Mouse (Mus musculus) midbrain, embryonic 11.5 days (tissue): ENCODE measurements at regions not wholly inside any gene's neighbourhood (a gene's known extent, or its start where the extent isn't known, plus 50 kb on each side); places are given as distances from the start of the nearest gene placed in this dataset.

ENCODE experiments used
- ATAC-seq: fragments of 200-750 bp; cut with Nextera tagmentation; 2 replicates; pipeline ENCODE4 v1.8.0; 2017; ENCODE audit warnings: moderate TSS enrichment, moderate library complexity; ENCODE audit not compliant: low FRiP score
- DNase-seq: peaks from one replicate; pipeline ENCODE4 v3.0.0; 2015; ENCODE audit warnings: low spot score; ENCODE audit errors: missing footprints
- H3K27ac ChIP-seq: fragments of 300-500 bp; sonication (generic); 2 replicates; pipeline ENCODE4 v1.5.1; 2014; ENCODE audit warnings: low read depth, low read length
- H3K27me3 ChIP-seq: fragments of 300-500 bp; sonication (generic); 2 replicates; pipeline ENCODE4 v1.6.1; 2014; ENCODE audit warnings: mild to moderate bottlenecking, low read length, moderate library complexity, mixed read lengths; ENCODE audit not compliant: control insufficient read depth, insufficient read depth
- H3K36me3 ChIP-seq: fragments of 300-500 bp; sonication (generic); 2 replicates; pipeline ENCODE4 v1.6.1; 2014; ENCODE audit warnings: mild to moderate bottlenecking, low read length, moderate library complexity, mixed read lengths; ENCODE audit not compliant: control insufficient read depth, insufficient read depth
- H3K4me1 ChIP-seq: fragments of 300-500 bp; sonication (generic); 2 replicates; pipeline ENCODE4 v1.6.1; 2014; ENCODE audit warnings: low read length; ENCODE audit not compliant: control insufficient read depth, insufficient read depth
- H3K4me2 ChIP-seq: fragments of 300-500 bp; sonication (generic); 2 replicates; pipeline ENCODE4 v1.6.1; 2014; ENCODE audit warnings: mild to moderate bottlenecking, moderate library complexity
- H3K4me3 ChIP-seq: fragments of 300-500 bp; sonication (generic); 2 replicates; pipeline ENCODE4 v1.5.1; 2014; ENCODE audit warnings: low read depth, low read length
- H3K9ac ChIP-seq: fragments of 300-500 bp; sonication (generic); 2 replicates; pipeline ENCODE4 v1.6.1; 2014; ENCODE audit warnings: low read length
- H3K9me3 ChIP-seq: fragments of 300-500 bp; sonication (generic); 2 replicates; pipeline ENCODE4 v1.6.1; 2016; ENCODE audit warnings: low read length; ENCODE audit not compliant: control insufficient read depth
- WGBS: fragments of 180-500 bp; shearing (Covaris S2); extraction: QIAGEN DNeasy Blood & Tissue Kit; methylation state at CpG from one replicate; pipeline ENCODE4 v1.1.7; 2014; 5-methylcytosine and 5-hydroxymethylcytosine counted together

DNA sequence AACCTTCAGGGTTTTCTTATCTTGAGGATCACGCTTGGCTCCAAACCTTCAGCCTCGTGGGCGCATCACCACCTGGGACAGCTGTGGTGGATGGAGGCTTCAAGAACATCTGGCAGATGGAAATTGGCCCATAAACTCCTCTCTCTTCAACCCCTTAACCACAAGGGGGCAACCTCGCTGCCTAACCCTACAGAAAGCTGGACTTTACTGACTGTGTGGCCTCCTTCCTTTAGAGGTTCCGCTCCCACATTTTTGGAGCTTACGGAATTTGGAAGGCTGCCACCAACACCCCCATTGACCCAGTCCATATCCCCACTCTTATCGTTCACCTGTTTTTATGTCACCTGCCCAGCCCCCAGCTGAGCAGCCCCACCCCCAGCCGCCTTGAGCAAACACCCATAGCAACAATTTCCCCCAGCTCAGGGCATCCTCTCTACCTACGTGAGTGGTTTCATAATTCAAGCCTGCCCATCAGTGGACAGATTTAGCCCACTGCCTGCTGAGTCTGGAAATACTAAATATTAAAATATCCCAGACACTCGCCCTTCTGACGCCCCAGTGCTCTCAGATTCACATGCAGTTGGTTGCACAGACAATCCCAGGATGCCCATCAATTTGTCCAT, 167.0 kb upstream of the Slc22a22 start:
- Histone ChIP-seq H3K9ac (no peak overlapping the region), H3K4me1 (no peaks in the 10 kb centered on the region), H3K27me3 (no peaks in the 10 kb centered on the region), H3K9me3 (no peaks in the 10 kb centered on the region), H3K4me3 (no peak overlapping the region), H3K4me2 (no peak overlapping the region), H3K36me3 (no peaks in the 10 kb centered on the region), H3K27ac (no peak overlapping the region)
- 64% methylated on average over 11 of the region's 11 CpGs for WGBS
- ATAC-seq (peak; percentile 22; the same call in 1 of the 2 replicates), DNase-seq (peak; percentile 86)

DNA sequence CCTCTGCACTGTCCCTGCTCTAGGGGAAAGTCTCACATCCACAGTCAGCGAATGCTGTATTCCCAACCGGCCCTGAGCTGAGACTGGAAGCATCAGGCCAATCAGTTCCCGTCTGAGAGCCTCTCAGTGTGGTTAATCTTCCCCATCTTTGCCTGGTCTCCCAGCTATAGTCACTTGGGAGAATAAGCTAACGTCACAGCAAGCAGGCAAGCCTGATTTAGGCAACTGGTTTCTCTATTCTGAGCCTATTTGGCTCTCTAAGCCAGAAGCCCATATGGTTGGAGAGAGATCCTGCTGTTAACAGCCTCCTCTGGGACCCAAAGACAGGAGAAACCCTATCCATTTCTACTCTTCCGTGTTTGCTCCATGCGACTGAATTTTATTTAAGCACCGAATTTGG, 161.7 kb upstream of the Slc22a22 start:
- no peak for ATAC-seq
- Histone ChIP-seq H3K27me3 (no peaks in the 10 kb centered on the region), H3K9me3 (no peaks in the 10 kb centered on the region), H3K4me3 (no peak overlapping the region), H3K36me3 (no peaks in the 10 kb centered on the region), H3K27ac (no peak overlapping the region), H3K4me2 (no peak overlapping the region), H3K4me1 (no peaks in the 10 kb centered on the region), H3K9ac (no peak overlapping the region)
- 63% methylated on average over 7 of the region's 7 CpGs for WGBS
- no peak for DNase-seq

DNA sequence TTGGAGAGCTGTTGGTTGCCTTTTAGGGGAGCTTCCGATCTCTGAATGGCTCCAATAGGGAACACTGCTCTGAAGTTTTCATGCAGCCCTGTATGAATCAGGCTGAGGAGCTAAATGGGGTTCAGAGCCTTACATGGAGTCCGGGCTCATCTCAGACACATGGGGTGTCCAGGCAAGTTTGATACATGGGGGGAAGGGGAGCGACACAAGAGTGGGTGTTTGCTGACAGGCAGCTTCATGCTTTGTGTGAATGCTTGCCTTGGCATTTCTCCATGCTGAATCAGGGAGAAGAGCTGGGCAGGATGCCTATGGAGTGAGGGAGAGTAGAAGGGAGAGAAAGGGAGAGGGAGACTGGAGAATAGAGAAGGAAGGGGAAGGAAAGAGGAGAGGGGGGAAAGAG, 155.6 kb upstream of the Slc22a22 start:
- ATAC-seq = no peak
- no peak overlapping the region for H3K4me3 ChIP-seq
- no peak for DNase-seq
- no peaks in the 10 kb centered on the region for H3K36me3 ChIP-seq
- H3K27ac ChIP-seq = no peak overlapping the region
- no peaks in the 10 kb centered on the region for H3K4me1 ChIP-seq
- WGBS = 83% methylated on average over 3 of the region's 3 CpGs
- no peaks in the 10 kb centered on the region for H3K9me3 ChIP-seq
- H3K9ac ChIP-seq = no peak overlapping the region
- no peak overlapping the region for H3K4me2 ChIP-seq
- no peaks in the 10 kb centered on the region for H3K27me3 ChIP-seq

DNA sequence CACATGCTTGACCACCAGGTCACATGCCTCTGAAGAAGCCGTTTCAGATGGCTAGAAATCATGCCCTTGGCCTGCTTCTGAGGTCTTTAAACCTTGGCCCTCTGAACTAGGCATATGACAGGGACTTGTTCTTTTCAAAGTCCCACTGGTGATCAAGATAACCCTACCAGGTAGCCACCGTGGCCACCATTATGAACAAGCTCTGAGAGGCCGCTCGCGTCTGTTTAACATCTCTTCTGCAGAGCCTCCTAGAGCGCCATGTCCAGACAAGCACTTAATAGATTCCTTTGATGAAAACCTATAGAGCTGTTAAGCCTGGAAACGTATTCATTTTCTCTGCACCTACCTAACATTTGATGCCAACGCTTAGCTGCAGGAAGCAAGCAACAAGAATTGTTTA, 155.1 kb upstream of the Slc22a22 start:
- H3K9me3 ChIP-seq = no peaks in the 10 kb centered on the region
- no peak for ATAC-seq

DNA sequence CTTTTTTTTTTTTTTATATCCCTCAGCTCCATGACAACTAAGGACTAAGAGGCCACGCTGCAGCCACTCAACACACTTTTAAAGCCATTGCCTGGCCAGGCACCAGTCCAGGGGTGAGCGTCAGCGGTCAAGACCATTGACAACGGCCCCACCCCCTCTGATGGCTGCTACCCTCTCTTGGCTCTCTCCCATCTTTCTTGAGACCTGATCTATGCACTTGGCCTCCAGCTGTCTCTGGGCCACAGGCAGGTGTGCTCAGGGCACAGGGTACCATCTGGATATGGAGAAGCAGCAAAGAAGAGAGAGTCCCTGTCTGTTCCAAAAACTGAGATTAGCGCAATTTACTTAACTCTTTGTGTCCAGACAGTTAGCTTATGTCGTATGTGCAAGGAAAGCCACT, 141.0 kb upstream of the Slc22a22 start:
- Histone ChIP-seq H3K4me2 (no peak overlapping the region), H3K9ac (no peak overlapping the region), H3K4me3 (no peak overlapping the region), H3K36me3 (no peaks in the 10 kb centered on the region), H3K4me1 (no peaks in the 10 kb centered on the region), H3K9me3 (no peaks in the 10 kb centered on the region), H3K27me3 (no peaks in the 10 kb centered on the region), H3K27ac (no peak overlapping the region)
- WGBS = 92% methylated on average over 6 of the region's 6 CpGs
- ATAC-seq (no peak), DNase-seq (no peak)

More for the DNA sequence above, 155.1 kb upstream of the Slc22a22 start:
- Histone ChIP-seq H3K27ac (no peak overlapping the region), H3K9ac (no peak overlapping the region), H3K4me2 (no peak overlapping the region), H3K4me3 (no peak overlapping the region), H3K27me3 (no peaks in the 10 kb centered on the region), H3K36me3 (no peaks in the 10 kb centered on the region), H3K4me1 (no peaks in the 10 kb centered on the region)
- WGBS = 86% methylated on average over 8 of the region's 8 CpGs
- no peak for DNase-seq

DNA sequence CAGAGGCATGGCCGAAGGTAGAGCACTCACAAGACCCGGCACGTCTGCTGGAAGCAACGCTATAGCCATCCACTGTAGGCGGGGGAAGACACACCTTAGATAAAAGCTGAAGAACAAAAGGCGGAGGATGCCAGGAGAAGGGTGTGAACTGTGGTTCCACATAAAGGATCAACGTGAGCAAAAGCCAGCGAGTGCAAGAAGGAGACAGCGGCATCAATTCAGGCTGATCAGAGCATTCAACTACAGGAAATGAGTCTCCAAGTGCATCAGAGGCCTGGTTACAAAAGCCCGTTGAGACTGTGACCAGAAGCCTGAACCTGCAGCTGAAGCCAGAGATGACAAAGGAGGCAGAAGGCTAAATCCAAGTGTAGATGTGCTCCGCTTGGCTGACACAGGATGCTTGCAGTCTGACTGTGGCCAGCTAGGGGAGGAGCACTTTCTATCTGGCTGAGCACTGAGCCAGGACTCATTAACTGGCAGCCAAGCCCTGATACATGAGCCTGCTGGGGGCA, 139.5 kb upstream of the Slc22a22 start:
- Histone ChIP-seq H3K4me3 (no peak overlapping the region), H3K36me3 (no peaks in the 10 kb centered on the region), H3K9me3 (no peaks in the 10 kb centered on the region), H3K27ac (no peak overlapping the region), H3K9ac (no peak overlapping the region), H3K4me1 (no peaks in the 10 kb centered on the region), H3K27me3 (no peaks in the 10 kb centered on the region), H3K4me2 (no peak overlapping the region)
- ATAC-seq (no peak), DNase-seq (no peak)
- WGBS = 61% methylated on average over 11 of the region's 11 CpGs

DNA sequence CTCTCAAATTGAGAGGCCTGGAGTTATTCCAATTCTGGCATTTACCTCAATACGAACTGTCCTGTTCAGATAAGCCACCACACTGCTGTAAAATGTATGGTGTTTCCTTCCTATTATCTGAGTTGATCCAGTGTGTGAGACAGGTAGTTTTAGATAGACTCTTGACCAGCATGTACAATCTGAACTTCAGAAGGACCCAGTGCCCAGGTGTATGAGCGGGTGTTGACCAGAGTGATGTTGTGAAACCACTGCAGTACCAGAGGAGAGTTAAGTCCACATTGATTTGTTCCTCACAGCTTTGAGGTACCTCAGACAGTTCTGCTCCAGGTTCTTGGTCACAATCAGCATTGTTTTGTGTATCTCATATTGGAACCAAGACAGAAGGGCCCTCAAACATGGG, 132.6 kb upstream of the Slc22a22 start:
- Histone ChIP-seq H3K4me3 (no peak overlapping the region), H3K27me3 (no peaks in the 10 kb centered on the region), H3K4me1 (no peaks in the 10 kb centered on the region), H3K27ac (no peak overlapping the region), H3K4me2 (no peak overlapping the region), H3K9me3 (no peaks in the 10 kb centered on the region), H3K9ac (no peak overlapping the region), H3K36me3 (no peaks in the 10 kb centered on the region)
- ATAC-seq (no peak), DNase-seq (no peak)
- WGBS = 93% methylated on average over 2 of the region's 2 CpGs

DNA sequence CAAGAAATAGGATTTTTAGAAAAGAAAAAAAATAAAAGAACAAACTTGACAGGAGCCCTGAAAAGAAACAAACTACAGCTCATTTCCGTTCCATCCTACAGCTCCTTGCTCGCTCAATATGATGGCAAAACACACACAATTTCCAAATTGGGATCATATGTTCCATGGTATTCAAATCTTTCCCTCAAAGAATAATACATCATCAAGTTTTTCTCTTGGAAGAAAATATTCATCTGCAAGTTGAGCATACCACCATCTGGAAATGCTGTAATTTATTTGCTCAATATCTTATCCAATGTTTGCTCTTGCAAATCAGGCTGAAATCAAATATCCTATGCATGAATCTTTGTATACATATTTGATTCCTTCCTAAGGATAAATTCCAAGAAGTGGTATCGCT, 131.1 kb upstream of the Slc22a22 start:
- no peaks in the 10 kb centered on the region for H3K9me3 ChIP-seq
- H3K27ac ChIP-seq = no peak overlapping the region
- no peak overlapping the region for H3K9ac ChIP-seq
- no peaks in the 10 kb centered on the region for H3K27me3 ChIP-seq
- H3K4me3 ChIP-seq = no peak overlapping the region
- no peak overlapping the region for H3K4me2 ChIP-seq
- 89% methylated on average over 3 of the region's 3 CpGs for WGBS
- no peaks in the 10 kb centered on the region for H3K4me1 ChIP-seq
- no peaks in the 10 kb centered on the region for H3K36me3 ChIP-seq
- no peak for ATAC-seq
- DNase-seq = no peak

DNA sequence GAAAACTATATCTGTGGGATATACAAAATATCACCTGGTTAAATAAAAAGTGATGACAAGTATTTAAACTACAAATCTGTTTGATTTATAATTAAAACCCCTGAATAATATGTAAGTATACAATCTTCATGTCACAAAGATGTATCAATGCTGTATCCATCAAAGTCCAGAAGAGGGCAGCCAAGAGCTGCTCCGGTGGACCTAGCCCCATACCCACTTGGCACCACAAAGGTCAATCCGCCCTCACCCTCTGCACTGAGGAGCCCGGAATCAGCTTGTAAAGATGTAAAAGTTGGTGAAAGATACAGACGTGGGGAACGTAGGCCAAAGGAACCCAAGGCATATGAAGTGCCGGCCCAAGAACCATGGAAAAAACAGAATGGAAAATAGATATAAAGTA, 123.1 kb upstream of the Slc22a22 start:
- ATAC-seq (peak; percentile 80; the same call in 1 of the 2 replicates), DNase-seq (peak; percentile 91)
- H3K4me3 ChIP-seq = no peak overlapping the region
- 11% methylated on average over 6 of the region's 6 CpGs for WGBS
- H3K27ac ChIP-seq = no peak overlapping the region
- no peak overlapping the region for H3K9ac ChIP-seq
- H3K27me3 ChIP-seq = no peaks in the 10 kb centered on the region
- no peaks in the 10 kb centered on the region for H3K36me3 ChIP-seq
- no peak overlapping the region for H3K4me2 ChIP-seq
- no peaks in the 10 kb centered on the region for H3K4me1 ChIP-seq
- no peaks in the 10 kb centered on the region for H3K9me3 ChIP-seq
